Mouse (Mus musculus) activated CD4-positive, CD25-positive, alpha-beta regulatory T cell, adult 4 months (primary cell): ENCODE measurements around the gene Mettl7a3. TPM values are rescaled to one million over a fixed set of nuclear protein-coding genes. Genes with fewer than 3 reads are reported as not detected.

ENCODE experiments used
- ATAC-seq: one replicate; pipeline ENCODE4 v1.8.0; 2017
- polyA plus RNA-seq, 2 experiments: library from polyadenylated mRNA; unstranded; fragments of 100-300 nt; shearing (Covaris generic); gene quantifications; one replicate each; pipeline ENCODE4 v1.2.1; 2017

The Mettl7a3 gene
- polyA plus RNA-seq, 2 experiments from 2014 or later, result not detected

DNA sequence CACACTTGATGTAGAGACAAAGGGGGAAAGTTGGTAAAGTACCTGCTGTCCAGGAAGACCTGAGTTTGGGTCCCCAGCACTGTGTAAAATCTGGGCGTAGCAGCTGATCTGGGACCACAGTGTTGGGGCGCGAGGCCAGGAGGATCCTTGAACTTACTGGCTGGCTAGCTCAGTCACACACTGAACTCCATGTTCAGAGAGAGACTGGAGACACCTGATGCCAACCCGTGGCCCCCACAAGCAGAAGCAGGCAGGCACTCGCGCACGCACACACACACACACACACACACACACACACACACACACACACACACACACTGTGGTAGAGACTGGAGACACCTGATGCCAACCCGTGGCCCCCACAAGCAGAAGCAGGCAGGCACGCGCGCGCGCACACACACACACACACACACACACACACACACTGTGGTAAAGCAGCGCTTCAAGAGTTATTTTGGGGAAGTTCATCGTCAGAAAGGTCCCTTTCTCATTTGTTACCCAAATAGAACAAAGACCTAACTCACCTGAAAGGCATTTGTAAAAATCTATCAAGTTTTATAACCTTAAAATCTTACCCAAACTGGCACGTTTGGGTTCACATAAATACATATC is 53.6 kb downstream of the Mettl7a3 start:
- ATAC-seq, result no peak

DNA sequence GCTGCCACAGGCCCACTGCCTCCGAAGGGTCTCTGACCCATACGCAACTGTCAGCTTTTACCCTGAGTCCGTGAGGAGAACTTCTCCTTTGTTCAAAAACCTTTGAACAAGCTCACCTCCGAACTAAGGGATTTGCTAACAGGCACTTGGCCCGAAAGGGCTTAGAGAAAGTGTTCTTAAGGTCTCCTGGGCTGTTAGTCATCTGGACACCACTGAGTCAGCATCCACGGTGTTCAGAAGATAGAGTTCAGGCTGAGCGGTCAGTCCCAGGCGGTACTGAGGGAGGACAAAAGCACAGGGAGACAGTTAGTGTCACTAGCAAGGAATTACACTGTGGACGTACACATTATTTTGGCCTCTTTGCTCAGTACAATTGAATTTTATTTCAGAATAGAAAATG is 54.2 kb downstream of the Mettl7a3 start:
- no peak for ATAC-seq

Other genes starting within 250 kb of the Mettl7a3 start
- 10 to 100 TPM; 29.9 to 35.7 TPM for gene Atf1, start 107.1 kb upstream of the Mettl7a3 start, polyA plus RNA-seq
- not detected for gene Tmprss12, start 54.1 kb upstream of the Mettl7a3 start, polyA plus RNA-seq
- 1 to 10 TPM; 2.8 to 5.2 TPM for gene Mettl7a1, start 30.8 kb upstream of the Mettl7a3 start, polyA plus RNA-seq
- not detected for gene Methig1, start 18.2 kb downstream of the Mettl7a3 start, polyA plus RNA-seq
- gene Mettl7a2, start 18.3 kb downstream of the Mettl7a3 start, polyA plus RNA-seq, result not detected
- not detected for gene Higd1c, start 29.6 kb downstream of the Mettl7a3 start, polyA plus RNA-seq
- gene Gm5475, start 87.2 kb downstream of the Mettl7a3 start, polyA plus RNA-seq, result under 1 TPM in 1 of 2 experiments, not detected in 1; 0.33 TPM
- gene Slc11a2, start 90.1 kb downstream of the Mettl7a3 start, polyA plus RNA-seq, result 10 to 100 TPM; 22.8 TPM
- 10 to 100 TPM; 31.4 to 33.0 TPM for gene Letmd1, start 134.1 kb downstream of the Mettl7a3 start, polyA plus RNA-seq
- 1 to 10 TPM; 1.2 to 1.8 TPM for gene Csrnp2, start 160.6 kb downstream of the Mettl7a3 start, polyA plus RNA-seq
- 1 to 10 TPM; 4.1 to 4.3 TPM for gene Tfcp2, start 217.1 kb downstream of the Mettl7a3 start, polyA plus RNA-seq